Mouse (Mus musculus): Measurements from ENCODE around the gene Becn1. TPM values are rescaled to one million over a fixed set of nuclear protein-coding genes. Genes with fewer than 3 reads are reported as not detected.
"Not testable (repeated sequence)": the region's sequence is repeated elsewhere in the genome, so short reads cannot be mapped to it uniquely, and the experiment has no call there.

Gene Becn1
- 100 to 1,000 TPM; 202 to 214 TPM for total RNA-seq (2021)
- long read RNA-seq, experiment 1, full-length matches to known transcripts, result 226 of 280 reads
- long read RNA-seq, experiment 1, partial matches to known transcripts, result 18 of 280 reads
- long read RNA-seq, experiment 1, other reads (novel, unspliced or antisense), result 36 of 280 reads
- long read RNA-seq, experiment 2, full-length matches to known transcripts, result 153 of 185 reads
- long read RNA-seq, experiment 2, partial matches to known transcripts, result 10 of 185 reads
- long read RNA-seq, experiment 2, other reads (novel, unspliced or antisense), result 22 of 185 reads

- DNase-seq (ENCODE audit: low spot score in 2 of 2), result peak; percentile 96 to 100
These were observed at the start of gene Becn1 for GRCm38 (mm10) chr11:101302004-101302798. Becn1 (minus strand) TSS chr11:101302286.

DNA sequence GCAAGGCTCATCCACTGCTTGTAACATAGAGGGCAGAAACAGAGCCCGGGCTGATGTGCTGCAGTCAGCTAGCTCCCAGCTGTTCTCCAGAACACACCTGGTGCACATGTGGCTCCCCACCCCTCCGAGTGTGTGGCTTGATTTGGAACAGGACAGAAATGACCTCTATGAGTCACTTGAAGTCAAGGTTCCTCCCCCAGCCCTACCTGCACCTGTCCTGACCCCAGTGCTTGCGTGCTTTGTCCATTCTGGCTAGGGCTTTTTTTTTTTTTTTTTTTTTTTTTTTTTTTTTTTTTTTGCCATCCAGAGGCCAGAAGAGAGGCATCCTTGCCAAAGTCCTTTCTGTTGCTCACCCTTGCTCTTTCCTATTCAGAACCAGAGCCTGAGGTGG, 49.6 kb upstream of the Becn1 start:
- DNase-seq (ENCODE audit: low spot score in 2 of 2), result no peak

DNA sequence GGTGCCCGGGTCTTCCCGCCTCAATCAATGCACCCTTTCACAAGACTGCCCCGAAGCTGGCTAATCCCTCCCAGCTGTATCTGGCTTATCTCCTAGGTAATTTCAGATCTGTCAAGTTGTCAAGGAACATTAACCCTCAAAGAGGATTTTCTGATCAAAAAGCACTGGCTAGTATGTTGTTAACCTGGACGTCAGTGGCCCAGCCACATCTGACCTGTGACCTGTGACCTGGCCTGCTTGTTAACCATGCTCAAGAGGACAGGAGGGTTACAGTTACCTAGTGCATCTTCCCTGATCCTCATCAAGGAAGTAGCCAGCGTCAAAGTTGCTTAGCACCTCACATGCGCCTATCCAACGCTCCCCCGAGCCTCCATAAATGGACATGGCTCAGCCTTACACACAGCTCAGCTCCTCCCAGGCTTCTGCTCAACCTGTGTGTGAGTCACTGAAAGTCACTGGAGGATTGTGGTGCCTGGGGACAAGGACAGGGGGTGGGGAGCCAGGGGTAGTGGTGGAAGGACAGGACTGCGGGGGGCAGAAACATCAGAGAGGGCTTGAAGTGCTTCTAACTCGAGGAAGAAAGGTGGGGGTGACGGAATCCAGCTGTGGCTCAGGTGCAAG, 49.1 kb upstream of the Becn1 start:
- no peak for DNase-seq (ENCODE audit: low spot score in 2 of 2)

DNA sequence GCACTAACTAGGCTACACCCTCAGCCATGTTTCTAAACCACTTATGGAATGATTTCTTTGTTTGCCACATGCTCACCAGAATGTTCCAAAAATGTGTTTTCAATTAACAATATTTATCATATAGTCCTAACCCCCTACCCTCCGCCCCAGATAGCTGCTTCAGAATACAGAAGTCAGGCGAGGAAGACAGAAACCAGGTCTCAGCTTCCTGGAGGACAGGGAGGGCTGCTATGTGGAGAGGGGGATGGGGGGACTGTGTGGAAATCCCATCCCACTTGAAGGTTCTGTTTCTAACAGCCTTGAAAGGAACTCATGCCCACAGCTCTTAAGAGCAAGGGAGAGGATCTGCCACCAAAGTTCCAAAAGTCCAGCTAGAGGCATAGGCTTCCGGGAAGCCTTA, 47.1 kb upstream of the Becn1 start:
- no peak for DNase-seq (ENCODE audit: low spot score in 2 of 2)

DNA sequence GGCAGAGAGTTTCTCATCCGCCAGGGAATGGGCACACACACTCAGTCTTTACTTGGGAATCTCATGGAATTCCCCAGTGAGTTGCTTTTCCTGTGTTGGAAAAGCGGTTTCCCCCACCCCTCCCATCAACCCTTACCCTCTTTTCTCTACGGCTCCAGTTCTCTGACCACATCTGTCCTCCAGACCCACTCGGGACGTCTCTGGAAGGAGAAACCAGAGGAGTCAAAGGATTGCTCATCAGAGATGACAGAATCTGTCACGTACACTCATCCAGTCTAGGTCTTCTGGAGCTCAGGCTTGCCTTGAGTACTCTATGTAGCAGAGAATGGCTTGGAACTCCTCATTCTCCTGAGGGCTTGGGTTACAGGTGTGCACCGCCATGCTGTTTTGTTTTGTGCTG, 46.7 kb upstream of the Becn1 start:
- no peak for DNase-seq (ENCODE audit: low spot score in 2 of 2)

- no peak for DNase-seq (ENCODE audit: low spot score in 2 of 2)
These were observed 45.1 kb upstream of the Becn1 start for GRCm38 (mm10) chr11:101347083-101347775.

DNA sequence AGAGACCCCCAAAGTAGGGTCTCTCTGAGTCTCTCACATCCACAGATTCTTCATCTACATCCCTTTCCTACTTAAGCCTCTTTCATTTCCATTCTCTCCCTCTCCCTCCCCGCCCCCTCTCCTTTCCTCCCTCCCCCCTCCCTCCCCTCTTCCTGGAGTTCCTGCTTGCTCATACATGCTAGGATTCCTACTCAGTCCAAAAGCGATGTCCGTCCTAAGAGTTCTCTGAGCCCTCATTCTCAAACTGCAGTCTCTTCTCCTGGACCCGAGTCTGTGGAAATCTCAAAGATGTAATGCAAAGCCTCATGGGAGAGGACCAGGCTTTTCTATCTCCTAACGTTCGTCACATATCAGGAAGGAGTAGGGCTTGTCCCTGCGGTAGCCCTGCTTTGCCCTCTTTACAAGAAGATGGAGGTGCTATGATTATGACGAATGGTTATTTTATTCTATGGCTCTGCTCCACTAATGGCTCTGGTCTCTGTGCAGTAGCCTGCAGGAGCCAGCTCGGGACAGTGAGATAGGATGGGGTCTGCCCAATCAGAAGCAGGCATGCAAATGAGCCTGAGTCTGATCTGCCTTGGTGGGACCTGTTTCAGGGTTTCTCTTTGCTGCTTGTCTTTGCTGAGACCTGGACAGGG, 36.2 kb upstream of the Becn1 start:
- no peak for DNase-seq (ENCODE audit: low spot score in 2 of 2)

- no peak for DNase-seq (ENCODE audit: low spot score in 2 of 2)
These were observed 33.6 kb upstream of the Becn1 start for GRCm38 (mm10) chr11:101335685-101336084.

DNA sequence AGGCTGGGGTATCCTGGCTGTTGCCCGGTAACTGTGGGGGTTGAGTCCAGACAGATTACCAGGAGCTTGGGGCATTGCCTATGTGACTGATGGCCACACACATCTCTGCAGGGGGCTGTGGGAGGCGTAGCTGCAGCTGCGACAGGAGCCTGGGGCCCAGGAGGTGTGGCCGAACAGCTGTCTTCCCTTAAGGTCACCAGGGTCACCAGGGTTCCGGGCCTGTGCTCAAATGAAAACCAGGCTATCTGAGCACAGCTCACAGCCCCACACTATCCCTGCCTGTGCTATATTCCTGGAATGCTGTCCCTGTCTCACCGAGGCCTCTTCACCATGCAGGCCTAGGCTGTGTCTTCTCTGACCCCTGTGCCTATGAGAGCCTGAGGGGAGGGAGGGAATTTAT, 32.4 kb upstream of the Becn1 start:
- DNase-seq (ENCODE audit: low spot score in 2 of 2), result no peak

GRCm38 (mm10) chr11:101334023-101334422, 31.9 kb upstream of the Becn1 start:
- no peak for DNase-seq (ENCODE audit: low spot score in 2 of 2)

DNA sequence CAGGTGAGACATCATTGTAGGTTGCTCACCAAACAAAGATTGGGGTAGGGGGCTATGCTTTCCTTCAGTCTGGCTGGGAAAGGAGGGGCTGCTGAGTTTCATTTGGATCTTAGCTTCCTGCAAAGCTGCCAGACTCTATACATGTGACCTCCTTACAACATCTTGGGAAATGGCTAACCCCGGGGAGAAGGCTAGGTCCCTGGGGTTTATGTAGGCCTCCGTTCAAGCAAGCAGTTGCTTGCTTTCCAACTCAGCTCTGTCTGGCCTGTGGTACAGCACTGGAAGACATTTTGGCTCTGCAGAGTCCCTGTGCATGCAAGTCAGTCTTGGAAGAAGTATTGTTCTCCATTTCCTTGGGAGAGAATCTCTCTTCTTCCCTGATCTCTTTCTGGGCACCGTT, 30.5 kb upstream of the Becn1 start:
- no peak for DNase-seq (ENCODE audit: low spot score in 2 of 2)

DNA sequence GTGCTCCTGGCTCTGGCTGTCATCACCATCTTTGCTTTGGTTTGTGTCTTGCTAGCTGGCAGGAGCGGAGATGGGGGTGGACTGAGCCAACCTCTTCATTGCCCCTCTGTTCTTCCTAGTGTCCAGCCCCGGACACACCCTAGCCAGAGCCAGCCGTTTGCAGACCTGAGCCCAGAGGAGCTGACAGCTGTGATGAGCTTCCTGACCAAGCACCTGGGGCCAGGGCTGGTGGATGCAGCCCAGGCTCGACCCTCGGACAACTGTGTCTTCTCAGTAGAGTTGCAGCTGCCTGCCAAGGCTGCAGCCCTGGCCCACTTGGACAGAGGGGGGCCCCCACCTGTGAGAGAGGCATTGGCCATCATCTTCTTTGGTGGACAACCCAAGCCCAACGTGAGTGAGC, 28.9 kb upstream of the Becn1 start:
- not testable (repeated sequence) for DNase-seq (ENCODE audit: low spot score in 2 of 2)

DNA sequence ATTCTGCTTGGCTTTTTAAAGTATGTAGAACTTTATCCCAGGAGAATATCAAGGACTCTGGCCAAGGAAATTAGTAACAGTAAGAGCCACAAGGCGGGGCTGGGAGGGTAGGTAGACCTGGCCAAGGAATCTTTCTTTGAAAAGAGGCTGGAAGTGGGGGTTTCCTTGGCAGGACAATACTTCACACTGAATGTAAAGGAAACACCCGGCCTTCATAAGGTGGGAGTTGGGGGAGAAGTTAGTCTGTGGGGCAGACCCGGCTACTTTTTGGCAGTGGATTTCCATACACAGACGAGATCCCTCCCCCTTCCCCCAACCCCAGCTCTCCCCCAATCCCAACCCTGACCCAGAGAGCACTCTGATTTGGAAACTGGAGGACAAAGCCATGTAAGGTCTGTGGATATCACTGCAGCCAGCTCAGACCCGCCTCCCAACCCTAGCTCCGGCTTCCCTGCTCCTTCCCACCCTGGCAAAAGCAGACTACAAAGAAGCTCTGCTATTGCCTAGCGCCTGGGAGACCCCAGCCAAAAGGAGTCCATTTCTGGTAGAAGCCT, 28.4 kb upstream of the Becn1 start, which contains the start of gene Aoc3:
Gene Aoc3, plus strand, starts transcription at position 235 of the 554 bp plus-strand sequence.
- no peak for DNase-seq (ENCODE audit: low spot score in 2 of 2)

GRCm38 (mm10) chr11:101328941-101329635, 27.0 kb upstream of the Becn1 start:
- peak in 1 of 2 experiments; percentile 32 for DNase-seq (ENCODE audit: low spot score in 2 of 2)

DNA sequence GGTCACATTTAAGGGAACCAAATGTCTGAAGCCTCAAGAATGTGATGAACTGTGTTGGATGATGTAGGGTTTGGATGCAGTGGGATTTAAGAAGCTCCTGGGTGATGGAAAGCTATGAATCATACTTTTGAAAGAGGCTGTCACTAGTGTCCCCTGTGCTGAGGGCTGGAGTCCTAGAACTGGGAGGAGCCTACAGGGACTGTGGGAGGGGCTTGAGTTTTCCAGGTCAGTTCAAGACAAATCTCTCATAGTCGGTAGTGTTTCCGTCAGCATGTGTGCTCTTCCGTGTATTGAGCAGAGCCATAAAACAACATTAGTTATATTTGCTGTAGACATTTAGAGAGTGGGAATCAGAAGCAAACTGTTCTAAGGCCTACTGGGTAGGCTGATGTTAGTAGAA, 25.2 kb upstream of the Becn1 start:
- no peak for DNase-seq (ENCODE audit: low spot score in 2 of 2)

DNA sequence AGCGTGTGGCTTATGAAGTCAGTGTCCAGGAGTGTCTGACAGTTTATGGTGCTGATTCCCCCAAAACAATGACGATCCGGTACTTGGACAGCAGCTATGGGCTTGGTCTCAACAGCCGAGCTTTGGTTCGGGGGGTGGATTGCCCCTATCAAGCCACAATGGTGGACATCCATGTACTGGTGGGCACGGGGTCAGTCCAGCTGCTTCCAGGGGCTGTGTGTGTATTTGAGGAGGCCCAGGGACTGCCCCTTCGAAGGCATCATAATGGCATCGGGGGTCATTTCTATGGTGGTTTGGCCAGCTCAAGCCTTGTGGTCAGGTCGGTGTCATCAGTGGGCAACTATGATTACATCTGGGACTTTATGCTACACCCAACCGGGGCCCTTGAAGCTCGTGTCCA, 24.1 kb upstream of the Becn1 start:
- DNase-seq (ENCODE audit: low spot score in 2 of 2), result no peak

GRCm38 (mm10) chr11:101325201-101325600, 23.1 kb upstream of the Becn1 start:
- not testable (repeated sequence) for DNase-seq (ENCODE audit: low spot score in 2 of 2)

DNA sequence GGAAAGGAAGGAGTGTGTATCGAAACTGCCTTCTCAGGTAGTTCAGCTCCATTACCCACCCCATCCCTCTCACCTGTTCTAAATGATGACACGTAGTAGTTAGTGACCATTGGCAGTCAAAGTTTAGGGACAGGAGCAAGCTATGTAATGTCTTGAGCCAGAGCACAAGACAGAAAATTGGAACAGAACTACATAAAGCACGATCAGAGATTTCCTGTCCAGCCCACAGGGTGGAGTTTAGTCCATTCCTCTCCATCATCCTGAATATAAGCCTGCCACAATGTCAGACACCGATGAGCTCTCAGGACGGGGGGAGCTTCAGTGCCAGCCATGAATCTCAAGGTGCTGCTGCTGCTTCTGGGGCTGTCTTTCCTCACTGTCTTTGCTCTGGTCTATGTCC, 22.7 kb upstream of the Becn1 start, which contains the start of gene Aoc2:
Gene Aoc2, plus strand, starts transcription at position 301 of the 400 bp plus-strand sequence.
- no peak for DNase-seq (ENCODE audit: low spot score in 2 of 2)

DNA sequence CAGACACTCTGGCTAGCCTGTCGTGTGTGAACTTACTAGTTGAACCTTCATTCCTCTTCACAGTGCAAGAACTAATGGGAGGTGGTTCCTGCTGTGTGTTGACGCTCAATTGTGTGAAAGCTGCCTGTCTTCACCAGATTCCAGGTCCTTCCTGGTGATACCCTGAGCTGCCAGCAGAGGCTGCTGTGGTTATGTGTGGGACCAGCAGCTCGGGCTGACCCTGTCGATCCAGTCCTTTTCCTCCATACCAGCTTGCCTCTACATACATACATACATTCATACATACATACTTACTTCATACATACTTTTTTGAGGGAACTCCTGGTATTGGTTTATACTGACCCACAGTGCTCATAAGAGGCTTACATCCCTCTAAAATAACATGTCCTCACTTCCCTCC, 21.5 kb upstream of the Becn1 start:
- peak; percentile 71 to 73 for DNase-seq (ENCODE audit: low spot score in 2 of 2)

GRCm38 (mm10) chr11:101316501-101316917, 14.4 kb upstream of the Becn1 start:
- DNase-seq (ENCODE audit: low spot score in 2 of 2), result no peak

All from left cerebral cortex, adult 18-20 months (tissue).